Mouse (Mus musculus) right cerebral cortex, postnatal 4 days (tissue): ENCODE results near the gene Cd244a.

ENCODE experiments used
- DNase-seq: peaks from one replicate; pipeline ENCODE4 v3.0.0-alpha.2; 2022

The Cd244a gene

GRCm38 (mm10) chr1:171558898-171559297 lies at the start of gene Cd244a:
Cd244a (plus strand) TSS chr1:171559193.
- no peak for DNase-seq

GRCm38 (mm10) chr1:171513234-171513633 lies 45.8 kb upstream of the Cd244a start:
- DNase-seq = no peak

GRCm38 (mm10) chr1:171513760-171514159 lies 45.2 kb upstream of the Cd244a start:
- DNase-seq = no peak

GRCm38 (mm10) chr1:171515039-171515438 lies 44.0 kb upstream of the Cd244a start:
- no peak for DNase-seq

- no peak for DNase-seq
Measured at GRCm38 (mm10) chr1:171515557-171515956, 43.4 kb upstream of the Cd244a start.

- no peak for DNase-seq
Measured at GRCm38 (mm10) chr1:171531367-171531766, 27.6 kb upstream of the Cd244a start.

- no peak for DNase-seq
Measured at GRCm38 (mm10) chr1:171532830-171533229, 26.2 kb upstream of the Cd244a start.

- DNase-seq = no peak
Measured at GRCm38 (mm10) chr1:171534557-171534956, 24.4 kb upstream of the Cd244a start.

GRCm38 (mm10) chr1:171535194-171535593 lies 23.8 kb upstream of the Cd244a start, which contains the start of gene Itln1:
Itln1 (minus strand) TSS chr1:171535294.
- DNase-seq = no peak

GRCm38 (mm10) chr1:171540694-171541093 lies 18.3 kb upstream of the Cd244a start:
- no peak for DNase-seq

GRCm38 (mm10) chr1:171551326-171551725 lies 7.7 kb upstream of the Cd244a start:
- DNase-seq = no peak

GRCm38 (mm10) chr1:171552230-171552629 lies 6.8 kb upstream of the Cd244a start:
- DNase-seq = no peak

- DNase-seq = no peak
Measured at GRCm38 (mm10) chr1:171553359-171554341, 5.3 kb upstream of the Cd244a start.

GRCm38 (mm10) chr1:171556366-171556765 lies 2.6 kb upstream of the Cd244a start:
- DNase-seq = no peak

- no peak for DNase-seq
Measured at GRCm38 (mm10) chr1:171558407-171558806, 586 bp upstream of the Cd244a start.

- DNase-seq = no peak
Measured at GRCm38 (mm10) chr1:171560262-171560661, 1.3 kb downstream of the Cd244a start.

- DNase-seq = no peak
Measured at GRCm38 (mm10) chr1:171561200-171561599, 2.2 kb downstream of the Cd244a start.

GRCm38 (mm10) chr1:171561639-171562225 lies 2.7 kb downstream of the Cd244a start:
- DNase-seq = no peak

- DNase-seq = no peak
Measured at GRCm38 (mm10) chr1:171563042-171563441, 4.0 kb downstream of the Cd244a start.

GRCm38 (mm10) chr1:171564247-171564646 lies 5.3 kb downstream of the Cd244a start:
- DNase-seq = no peak

- no peak for DNase-seq
Measured at GRCm38 (mm10) chr1:171565888-171566287, 6.9 kb downstream of the Cd244a start.

GRCm38 (mm10) chr1:171566777-171567176 lies 7.8 kb downstream of the Cd244a start:
- peak; percentile 54 for DNase-seq

- no peak for DNase-seq
Measured at GRCm38 (mm10) chr1:171568436-171568835, 9.4 kb downstream of the Cd244a start.

- no peak for DNase-seq
Measured at GRCm38 (mm10) chr1:171577168-171577567, 18.2 kb downstream of the Cd244a start.
